Mouse (Mus musculus): ENCODE measurements around the gene Rnf123.

DNA sequence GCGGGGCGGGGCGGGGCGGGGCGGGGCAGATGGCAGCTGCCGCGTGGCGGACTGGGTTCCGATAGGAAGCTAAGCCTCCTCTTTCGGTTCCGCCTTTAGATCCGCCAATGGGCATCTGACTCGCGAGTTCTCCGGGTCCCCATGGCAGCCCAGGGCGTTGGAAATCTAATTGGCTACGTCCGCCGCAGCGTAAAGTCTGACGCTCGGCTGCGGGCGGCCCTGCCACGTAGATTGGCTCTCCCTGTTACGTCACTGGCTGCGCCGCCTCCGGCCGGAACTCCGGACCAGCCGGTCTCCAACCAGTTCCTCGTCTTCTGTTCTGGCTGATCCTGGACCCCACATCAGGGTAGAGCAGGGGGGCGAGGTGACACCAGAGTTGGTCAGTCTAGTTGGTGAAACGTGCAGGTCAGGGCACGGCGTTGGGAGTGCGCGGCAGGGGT is 34.1 kb downstream of the Rnf123 start, which contains the start of gene Gmppb:
- no peak for TF ChIP-seq CTCF (IDR thresholded peaks at IDR 0.05; ENCODE audit: borderline replicate concordance, insufficient read depth, low read depth, low read length)
- peak; percentile 70; the same call in 1 of the 2 replicates for TF ChIP-seq POLR2A (IDR thresholded peaks at IDR 0.05; ENCODE audit: borderline replicate concordance, insufficient read depth, low read length)

Measured in cerebellum, adult 2 months (tissue).